Mouse (Mus musculus) kidney, adult 2 months (tissue): Measurements from ENCODE around the gene Helq. TPM values are rescaled to one million over a fixed set of nuclear protein-coding genes. Genes with fewer than 3 reads are reported as not detected.

Source experiments
- DNase-seq: peaks from one replicate; pipeline ENCODE4 v3.0.0; 2021
- H3K27ac ChIP-seq: fragments of 200-500 bp; 2 replicates; pipeline ENCODE4 v1.5.1; 2012; ENCODE audit warnings: low read depth, low read length, control low read depth, inconsistent platforms; ENCODE audit not compliant: insufficient read depth
- H3K27me3 ChIP-seq: fragments of 200-500 bp; replicated peaks from 2 replicates; pipeline ENCODE4 v1.6.1; 2012; ENCODE audit warnings: mild to moderate bottlenecking, moderate library complexity, low read length, inconsistent platforms; ENCODE audit not compliant: control insufficient read depth, insufficient read depth
- H3K36me3 ChIP-seq: fragments of 200-500 bp; 2 replicates; pipeline ENCODE4 v1.6.1; 2012; ENCODE audit warnings: mild to moderate bottlenecking, moderate library complexity, low read length, inconsistent platforms; ENCODE audit not compliant: control insufficient read depth, insufficient read depth
- H3K4me1 ChIP-seq: fragments of 200-500 bp; 2 replicates; pipeline ENCODE4 v1.6.1; 2011; ENCODE audit warnings: low read length; ENCODE audit not compliant: control insufficient read depth, insufficient read depth
- H3K4me3 ChIP-seq: fragments of 200-500 bp; 2 replicates; pipeline ENCODE4 v1.5.1; 2011; ENCODE audit warnings: mild to moderate bottlenecking, low read depth, low read length, control low read depth; ENCODE audit not compliant: insufficient read depth
- CTCF ChIP-seq: fragments of 200-500 bp; conservative IDR thresholded peaks from 2 replicates; pipeline ENCODE4 v1.5.1; 2011; ENCODE audit warnings: low read depth, mild to moderate bottlenecking, control low read depth, low read length, moderate library complexity, mixed read lengths; ENCODE audit not compliant: insufficient read depth, insufficient read length
- POLR2A ChIP-seq: fragments of 200-500 bp; IDR thresholded peaks from one replicate; pipeline ENCODE4 v1.6.1; 2011; ENCODE audit warnings: low read depth, low read length, control low read depth
- WGBS: fragments of 180-500 bp; shearing (Covaris S2); methylation state at CpG from one replicate; pipeline ENCODE4 v1.1.7; 2018; 5-methylcytosine and 5-hydroxymethylcytosine counted together
- polyA plus RNA-seq: library from polyadenylated mRNA; depleted of rRNA; stranded (reverse); fragments of >200 nt; gene quantifications from 2 replicates; pipeline ENCODE4 v1.2.3, GENCODE M21; 2012

Gene Helq
- polyA plus RNA-seq, 1 experiment: 10.2 TPM

DNA sequence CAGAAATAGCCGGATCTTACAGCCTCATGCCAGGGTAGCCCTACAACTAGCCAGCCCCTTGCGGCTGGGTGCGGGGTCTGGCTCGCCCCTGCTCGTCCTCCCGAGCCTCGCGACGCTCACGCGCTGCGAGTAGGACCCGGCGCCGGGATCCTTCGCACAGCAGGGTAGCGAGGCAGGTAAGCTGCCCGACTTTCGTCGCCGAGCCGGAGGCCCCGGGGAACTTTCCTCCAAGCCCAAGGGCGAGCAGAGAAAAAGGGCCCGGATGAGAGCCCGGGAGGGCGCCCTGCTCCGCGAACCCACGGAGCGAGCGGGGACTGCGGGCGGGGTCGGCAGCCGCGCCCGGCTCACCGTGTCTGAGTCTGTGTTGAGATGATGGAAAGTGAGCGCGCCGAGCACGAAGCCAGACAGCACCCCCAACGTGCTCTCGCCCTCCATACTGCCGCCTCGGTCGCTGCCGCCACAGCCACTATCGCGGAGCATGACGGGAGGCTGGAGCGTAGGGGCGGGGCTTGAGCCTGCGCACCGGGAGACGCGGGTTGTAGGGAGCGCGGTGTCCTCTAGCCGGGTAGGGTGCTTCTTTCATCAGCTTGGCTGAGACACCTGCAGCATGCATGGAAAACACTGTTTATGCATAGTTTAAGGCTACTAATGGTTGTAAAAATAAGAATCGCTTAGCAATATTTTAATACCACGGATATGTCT is 22.2 kb upstream of the Helq start, which contains the start of gene Abraxas1:
TSS of gene Abraxas1 (minus strand) at position 483 of the 702 bp plus-strand sequence.
- TF ChIP-seq CTCF: no peak
- TF ChIP-seq POLR2A: peak; percentile 74
- Histone ChIP-seq H3K27ac (no peak within 1 kb of the TSS), H3K4me3 (peak within 1 kb of the TSS; percentile 95), H3K27me3 (no peaks in the 10 kb centered on the region), H3K4me1 (0 out of 2 replicates have a peak, but pooled peaks cover 4% of the 10 kb centered on the region), H3K36me3 (no peaks in the 10 kb centered on the region)
- under 1% methylated on average over 63 of the region's 63 CpGs for WGBS
- peak; percentile 90 for DNase-seq

DNA sequence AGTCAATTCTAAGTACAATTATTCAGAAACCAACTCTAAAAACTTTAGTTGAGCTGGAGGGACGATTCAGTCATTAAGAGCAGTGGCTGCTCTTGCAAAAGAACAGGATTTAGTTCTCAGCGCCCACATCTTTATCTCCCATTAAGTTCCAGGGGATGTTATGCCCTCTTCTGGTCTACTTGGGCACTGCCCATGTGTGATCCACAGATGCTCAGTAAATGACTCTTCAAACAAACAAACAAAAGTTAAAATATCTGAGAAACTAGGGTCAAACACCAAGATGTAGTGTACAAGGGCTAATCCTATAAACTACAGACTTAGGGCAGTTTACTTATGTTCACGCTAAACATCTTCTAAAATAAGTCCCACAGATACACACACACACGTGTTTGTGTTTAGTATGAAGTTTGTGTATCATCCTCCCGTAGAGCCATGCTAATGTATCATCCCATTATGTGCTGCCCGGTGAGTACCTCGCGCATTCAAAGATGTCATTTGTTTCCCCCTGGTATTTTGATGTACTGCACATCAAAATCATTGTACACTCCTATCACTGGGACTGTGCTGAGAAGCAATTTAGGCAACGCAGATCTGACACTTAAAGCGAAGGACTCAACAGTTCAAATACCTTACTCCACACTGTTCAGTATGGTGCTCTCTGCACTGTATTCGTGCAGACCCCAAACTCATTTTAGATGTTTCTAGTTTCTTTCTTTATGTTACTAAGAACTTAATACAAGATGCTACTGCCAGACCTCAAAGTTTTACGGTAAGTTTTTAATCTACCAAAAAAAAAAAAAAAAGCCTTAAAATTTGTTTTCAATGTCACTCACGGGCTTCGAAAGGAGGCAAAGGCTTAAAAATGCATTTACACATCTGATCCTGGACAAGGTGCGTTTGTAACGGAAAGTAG is 21.4 kb upstream of the Helq start:
- TF ChIP-seq POLR2A: no peak
- TF ChIP-seq CTCF: no peak
- peak; percentile 15 for DNase-seq
- 34% methylated on average over 16 of the region's 16 CpGs for WGBS

DNA sequence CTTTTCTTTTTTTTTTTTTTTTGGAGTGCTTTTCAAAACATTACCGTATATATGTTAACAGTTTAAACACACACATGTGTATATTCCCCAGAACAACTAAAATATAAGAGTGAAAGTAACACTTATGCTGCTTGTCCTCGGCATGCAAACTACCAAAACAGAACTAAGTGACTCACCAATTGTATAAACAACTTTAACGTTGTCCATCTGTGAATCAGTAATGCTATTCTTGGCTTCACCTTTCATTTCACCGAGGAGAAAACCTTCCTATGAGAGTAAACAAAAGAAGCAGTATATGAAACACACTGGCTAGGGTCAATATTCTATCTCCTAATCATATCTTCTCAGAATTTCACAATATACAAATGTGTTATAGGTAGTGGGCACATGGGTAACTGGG is 19.9 kb upstream of the Helq start:
- Histone ChIP-seq H3K27ac (no peak overlapping the region), H3K4me3 (no peak overlapping the region), H3K36me3 (no peaks in the 10 kb centered on the region), H3K4me1 (0 out of 2 replicates have a peak, but pooled peaks cover 4% of the 10 kb centered on the region), H3K27me3 (no peaks in the 10 kb centered on the region)
- 59% methylated on average over 4 of the region's 4 CpGs for WGBS
- no peak for TF ChIP-seq POLR2A
- no peak for TF ChIP-seq CTCF
- DNase-seq: no peak

More for the DNA sequence above, 21.4 kb upstream of the Helq start:
- Histone ChIP-seq H3K27me3 (no peaks in the 10 kb centered on the region), H3K27ac (no peak overlapping the region), H3K4me1 (0 out of 2 replicates have a peak, but pooled peaks cover 4% of the 10 kb centered on the region), H3K4me3 (peak overlapping the region; percentile 95), H3K36me3 (no peaks in the 10 kb centered on the region)

DNA sequence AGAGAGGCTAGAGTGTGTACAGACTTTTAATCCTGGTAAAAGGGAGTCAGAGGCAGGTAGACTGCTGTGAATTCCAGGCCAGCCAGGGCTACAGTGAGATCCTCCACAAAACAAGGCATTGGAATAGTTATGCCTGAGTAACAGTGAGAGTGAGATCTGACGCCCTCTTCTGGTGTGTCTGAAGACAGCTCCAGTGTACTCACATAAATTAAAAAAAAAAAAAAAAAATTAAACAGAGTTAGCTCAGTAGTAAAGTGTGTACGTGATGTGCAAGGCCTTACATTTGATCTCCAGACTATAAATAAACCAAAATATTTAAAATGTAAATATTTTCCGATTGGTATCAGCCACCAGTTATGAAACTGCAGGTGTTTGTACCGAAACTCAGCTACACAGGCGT is 4.3 kb downstream of the Helq start:
- H3K27me3 ChIP-seq: no peaks in the 10 kb centered on the region
- 87% methylated on average over 5 of the region's 5 CpGs for WGBS
- TF ChIP-seq CTCF (no peak), POLR2A (no peak)
- no peak for DNase-seq
- no peak overlapping the region for H3K27ac ChIP-seq
- peaks cover 3% of the 10 kb centered on the region; the same call in 1 of the 2 replicates for H3K4me1 ChIP-seq
- no peaks in the 10 kb centered on the region; the same call in 1 of the 2 replicates for H3K36me3 ChIP-seq
- no peak overlapping the region for H3K4me3 ChIP-seq

DNA sequence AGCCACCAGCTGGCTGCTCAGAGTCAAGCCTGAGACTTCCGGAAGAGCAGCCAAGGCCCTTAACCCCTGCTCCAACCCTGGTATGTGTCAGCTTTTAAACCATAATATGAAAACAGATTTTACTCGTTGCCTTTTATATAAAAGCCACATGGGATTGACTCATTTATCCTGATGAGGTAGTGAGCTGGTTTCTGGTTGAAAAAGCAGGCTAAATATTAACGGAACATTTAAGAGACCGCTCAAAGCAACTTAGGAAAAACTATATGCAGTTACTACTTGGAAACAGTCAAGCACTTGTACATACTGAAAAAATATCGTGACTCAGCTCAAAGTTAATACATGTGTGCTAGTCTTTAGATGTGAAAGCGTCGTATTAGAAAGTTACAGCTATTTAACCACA is 6.1 kb downstream of the Helq start:
- Histone ChIP-seq H3K27ac (no peak overlapping the region), H3K4me1 (no peaks in the 10 kb centered on the region), H3K4me3 (no peak overlapping the region), H3K27me3 (no peaks in the 10 kb centered on the region), H3K36me3 (no peaks in the 10 kb centered on the region; the same call in none of the 2 replicates)
- no peak for TF ChIP-seq CTCF
- TF ChIP-seq POLR2A: no peak
- WGBS: 43% methylated on average over 7 of the region's 7 CpGs
- DNase-seq: peak; percentile 1

DNA sequence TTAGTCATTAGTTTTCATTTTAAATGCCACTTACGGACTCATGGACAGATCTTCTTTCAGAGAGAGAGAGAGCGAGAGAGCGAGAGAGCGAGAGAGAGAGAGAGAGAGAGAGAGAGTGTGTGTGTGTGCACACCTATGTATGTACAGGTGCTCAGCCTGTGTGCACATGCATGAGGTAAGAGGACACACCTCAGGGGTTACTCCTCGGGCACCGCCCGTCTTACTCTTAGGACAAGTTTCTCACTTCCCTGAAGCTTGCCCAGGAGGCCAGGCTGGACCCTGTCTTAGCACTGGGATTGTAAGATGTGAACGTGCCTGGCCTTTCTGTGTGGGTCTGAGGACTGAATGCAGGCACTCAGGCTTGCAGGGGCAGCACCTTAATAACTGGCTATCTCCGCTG is 10.9 kb downstream of the Helq start:
- no peaks in the 10 kb centered on the region for H3K27me3 ChIP-seq
- no peak overlapping the region for H3K27ac ChIP-seq
- 91% methylated on average over 9 of the region's 9 CpGs for WGBS
- no peak for DNase-seq
- no peaks in the 10 kb centered on the region for H3K4me1 ChIP-seq
- no peak overlapping the region for H3K4me3 ChIP-seq
- H3K36me3 ChIP-seq: peaks cover 1% of the 10 kb centered on the region
- TF ChIP-seq POLR2A (no peak), CTCF (no peak)

DNA sequence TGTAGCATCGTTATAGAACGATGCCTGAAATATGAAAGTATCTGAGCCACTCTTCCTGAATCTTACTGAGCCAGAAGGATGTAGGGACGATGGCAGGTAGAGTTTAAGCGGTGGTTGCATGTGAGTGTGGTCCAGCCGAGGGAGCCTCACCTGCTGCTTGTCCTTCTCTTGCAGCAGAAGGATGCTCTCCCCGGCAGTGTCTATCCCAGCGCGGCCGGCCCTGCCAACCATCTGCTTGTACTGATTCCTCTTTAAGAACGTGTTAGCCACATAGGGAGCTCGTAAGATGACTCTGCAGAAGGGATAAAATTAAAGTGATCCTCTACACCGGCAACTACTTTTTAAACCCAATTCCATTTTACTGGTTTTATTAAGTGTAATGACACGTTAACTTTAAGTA is 19.4 kb downstream of the Helq start:
- TF ChIP-seq CTCF: no peak
- TF ChIP-seq POLR2A: no peak
- DNase-seq: no peak
- H3K4me1 ChIP-seq: no peaks in the 10 kb centered on the region
- H3K36me3 ChIP-seq: peaks cover 2% of the 10 kb centered on the region; the same call in 1 of the 2 replicates
- H3K4me3 ChIP-seq: no peak overlapping the region
- WGBS: 96% methylated on average over 13 of the region's 13 CpGs
- H3K27ac ChIP-seq: no peak overlapping the region
- H3K27me3 ChIP-seq: no peaks in the 10 kb centered on the region
